Mouse (Mus musculus): ENCODE data around the gene Stard10. TPM values are rescaled to one million over a fixed set of nuclear protein-coding genes. Genes with fewer than 3 reads are reported as not detected.

The Stard10 gene
- 1 to 10 TPM; 2.5 to 2.9 TPM for polyA plus RNA-seq (2017; shearing (Covaris generic))

- no peak for ATAC-seq
Measured at GRCm38 (mm10) chr7:101317014-101317413, at the start of gene Stard10. TSS of gene Stard10 (plus strand) at chr7:101317086.

GRCm38 (mm10) chr7:101267457-101268259 is 49.2 kb upstream of the Stard10 start:
- ATAC-seq: no peak

- ATAC-seq: no peak
Measured at GRCm38 (mm10) chr7:101271602-101272001, 45.3 kb upstream of the Stard10 start.

GRCm38 (mm10) chr7:101272466-101273160 is 44.3 kb upstream of the Stard10 start:
- ATAC-seq: no peak

- ATAC-seq: no peak
Measured at GRCm38 (mm10) chr7:101282721-101283120, 34.2 kb upstream of the Stard10 start.

- no peak for ATAC-seq
Measured at GRCm38 (mm10) chr7:101284504-101284903, 32.4 kb upstream of the Stard10 start.

GRCm38 (mm10) chr7:101286891-101287290 is 30.0 kb upstream of the Stard10 start:
- ATAC-seq: no peak

GRCm38 (mm10) chr7:101287820-101288219 is 29.1 kb upstream of the Stard10 start:
- ATAC-seq: no peak

GRCm38 (mm10) chr7:101288436-101288835 is 28.4 kb upstream of the Stard10 start:
- no peak for ATAC-seq

GRCm38 (mm10) chr7:101290401-101290800 is 26.5 kb upstream of the Stard10 start:
- ATAC-seq: no peak

- ATAC-seq: no peak
Measured at GRCm38 (mm10) chr7:101291211-101291610, 25.7 kb upstream of the Stard10 start.

- no peak for ATAC-seq
Measured at GRCm38 (mm10) chr7:101291641-101292040, 25.2 kb upstream of the Stard10 start.

- ATAC-seq: no peak
Measured at GRCm38 (mm10) chr7:101292086-101292485, 24.8 kb upstream of the Stard10 start.

- ATAC-seq: no peak
Measured at GRCm38 (mm10) chr7:101292696-101293095, 24.2 kb upstream of the Stard10 start.

- no peak for ATAC-seq
Measured at GRCm38 (mm10) chr7:101293138-101293537, 23.7 kb upstream of the Stard10 start.

GRCm38 (mm10) chr7:101293611-101294010 is 23.3 kb upstream of the Stard10 start:
- no peak for ATAC-seq

GRCm38 (mm10) chr7:101295438-101295837 is 21.4 kb upstream of the Stard10 start:
- no peak for ATAC-seq

- ATAC-seq: no peak
Measured at GRCm38 (mm10) chr7:101296252-101297022, 20.4 kb upstream of the Stard10 start.

GRCm38 (mm10) chr7:101297023-101297405 is 19.9 kb upstream of the Stard10 start:
- no peak for ATAC-seq

GRCm38 (mm10) chr7:101298375-101298774 is 18.5 kb upstream of the Stard10 start:
- no peak for ATAC-seq

GRCm38 (mm10) chr7:101301361-101301880 is 15.5 kb upstream of the Stard10 start:
- peak; percentile 22 for ATAC-seq

- peak; percentile 91 for ATAC-seq
Measured at GRCm38 (mm10) chr7:101301881-101302456, 14.9 kb upstream of the Stard10 start, which contains the start of gene Atg16l2. TSS of gene Atg16l2 (minus strand) at chr7:101302251.

Measured in activated CD4-positive, CD25-positive, alpha-beta regulatory T cell, adult 4 months (primary cell).